Mouse (Mus musculus): ENCODE measurements at regions not wholly inside any gene's neighbourhood (a gene's known extent, or its start where the extent isn't known, plus 50 kb on each side); places are given as distances from the start of the nearest gene placed in this dataset.
A peak's percentile ranks its signal among the peaks of the same experiment; 100 is the strongest.
"Not testable (repeated sequence)": the region's sequence is repeated elsewhere in the genome, so short reads cannot be mapped to it uniquely, and the experiment has no call there.

DNA sequence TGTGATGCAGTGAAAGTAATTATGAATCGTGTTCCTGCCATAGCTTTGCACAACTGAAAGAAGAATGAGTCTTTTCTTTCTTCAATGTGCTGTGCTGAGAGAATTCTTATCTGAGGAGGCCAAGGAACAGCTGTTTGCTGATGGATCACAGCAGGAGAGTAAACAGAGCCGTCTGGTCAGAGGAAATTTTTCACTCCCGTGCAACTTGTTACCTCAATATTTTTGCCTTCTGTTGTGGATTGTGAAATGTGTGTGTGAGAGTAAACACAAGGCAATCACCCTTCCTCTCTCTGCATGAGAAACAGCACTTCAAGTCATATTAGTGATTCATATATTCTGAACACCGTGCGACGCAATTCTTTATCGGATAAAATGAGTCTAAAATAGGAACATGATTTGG is 171.9 kb downstream of the Epm2a start:
- DNase-seq (ENCODE audit: low spot score): no peak

DNA sequence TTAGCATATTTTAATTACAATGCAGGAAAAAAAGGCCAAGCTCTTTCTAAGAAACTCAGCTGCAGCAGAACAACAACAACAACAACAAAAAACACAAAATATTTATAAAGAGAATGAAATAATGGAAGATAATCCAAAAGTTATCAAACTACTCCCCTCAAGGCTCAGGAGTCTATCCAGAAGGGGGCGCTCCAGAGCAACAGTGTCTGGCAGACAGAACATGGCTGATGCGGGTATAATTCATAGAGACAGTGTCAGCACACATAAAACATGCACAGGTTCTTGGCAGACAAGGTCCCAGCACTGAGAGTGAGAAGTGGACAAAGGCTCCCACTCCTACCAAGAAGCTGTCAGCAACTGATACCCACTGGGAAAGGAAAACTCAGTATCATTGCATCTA is 173.9 kb downstream of the Epm2a start:
- DNase-seq (ENCODE audit: low spot score): peak; percentile 10

GRCm38 (mm10) chr10:11531343-11531742 is 188.1 kb downstream of the Epm2a start:
- DNase-seq (ENCODE audit: low spot score): no peak

- DNase-seq (ENCODE audit: low spot score): not testable (repeated sequence)
Observed at GRCm38 (mm10) chr10:11555376-11555775, 212.2 kb downstream of the Epm2a start.

- no peak for DNase-seq (ENCODE audit: low spot score)
Observed at GRCm38 (mm10) chr10:11570523-11571055, 227.4 kb downstream of the Epm2a start.

DNA sequence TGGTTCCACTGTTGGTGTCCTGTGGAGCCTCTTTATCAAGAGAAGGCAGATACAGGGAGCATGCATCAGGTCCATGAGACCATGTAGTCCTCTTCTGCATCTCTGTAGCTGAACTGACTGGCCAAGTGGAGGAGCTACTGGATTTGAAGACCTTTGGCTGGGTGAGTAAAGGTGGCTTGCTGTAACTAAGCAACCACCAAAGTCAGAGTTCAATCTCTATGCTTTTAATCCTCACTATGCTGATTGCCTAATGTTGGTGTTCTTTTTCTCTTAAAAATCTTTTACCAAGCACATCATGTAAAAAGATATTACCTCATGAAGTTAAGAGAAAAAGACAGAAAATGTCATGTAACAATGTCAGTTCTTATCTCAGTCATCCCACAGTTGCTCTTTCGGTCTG is 265.2 kb downstream of the Epm2a start:
- DNase-seq (ENCODE audit: low spot score): no peak

DNA sequence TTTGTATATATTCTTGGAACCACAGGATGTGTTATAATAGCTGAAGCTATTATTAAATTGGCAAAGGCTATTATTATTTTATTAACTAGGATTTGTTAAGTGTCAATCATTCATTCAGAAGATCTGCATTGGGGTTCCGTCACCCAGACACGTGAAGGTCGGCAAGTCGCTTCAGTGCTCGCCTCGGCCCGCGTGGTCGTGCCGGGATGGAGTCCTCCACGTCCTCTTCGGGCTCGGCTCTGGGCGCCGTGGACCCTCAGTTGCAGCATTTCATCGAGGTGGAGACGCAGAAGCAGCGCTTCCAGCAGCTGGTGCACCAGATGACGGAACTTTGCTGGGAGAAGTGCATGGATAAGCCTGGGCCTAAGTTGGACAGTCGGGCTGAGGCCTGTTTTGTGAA is 265.9 kb downstream of the Epm2a start:
- DNase-seq (ENCODE audit: low spot score): not testable (repeated sequence)

GRCm38 (mm10) chr10:11648151-11648550 is 304.9 kb downstream of the Epm2a start:
- no peak for DNase-seq (ENCODE audit: low spot score)

- no peak for DNase-seq (ENCODE audit: low spot score)
Observed at GRCm38 (mm10) chr10:11660056-11660770, 317.0 kb downstream of the Epm2a start.

- no peak for DNase-seq (ENCODE audit: low spot score)
Observed at GRCm38 (mm10) chr10:11661660-11662250, 318.6 kb downstream of the Epm2a start.

DNA sequence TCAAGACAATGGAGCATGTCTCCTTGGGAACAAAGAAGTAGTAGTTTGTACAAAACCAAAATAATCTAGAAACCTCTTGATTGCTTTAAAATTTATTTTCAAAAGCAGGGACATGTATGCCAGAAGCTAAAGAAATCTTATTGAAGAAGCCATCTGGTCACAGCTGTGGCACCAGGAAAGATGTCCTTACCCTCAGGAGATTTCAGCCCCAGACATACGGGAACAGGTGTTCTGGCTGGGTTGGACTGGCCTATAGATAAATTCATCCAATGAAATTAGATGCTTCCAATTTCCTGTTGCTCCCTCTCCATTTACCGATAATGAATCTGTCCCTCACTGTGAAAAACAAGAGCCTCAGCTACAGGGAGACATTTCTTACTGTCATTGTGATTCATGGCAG is 366.5 kb downstream of the Epm2a start:
- DNase-seq (ENCODE audit: low spot score): no peak

DNA sequence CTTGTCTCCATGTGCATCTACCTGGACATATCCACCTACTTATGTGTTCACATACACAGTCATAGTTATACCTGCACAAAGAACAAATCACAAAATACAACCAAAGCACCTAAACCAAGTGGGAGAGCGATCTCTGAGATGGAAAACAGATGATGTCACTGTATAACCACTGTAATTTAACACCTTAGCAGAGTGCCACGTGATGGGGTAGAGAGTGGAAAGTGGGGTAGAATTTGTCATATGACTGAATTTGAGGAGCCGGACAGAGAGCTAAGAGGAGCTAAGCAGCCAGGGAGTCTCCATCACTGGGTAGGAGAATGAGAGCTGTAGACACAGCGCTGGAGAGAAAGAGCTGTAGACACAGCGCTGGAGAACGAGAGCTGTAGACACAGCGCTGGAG is 381.6 kb downstream of the Epm2a start:
- no peak for DNase-seq (ENCODE audit: low spot score)

- DNase-seq (ENCODE audit: low spot score): no peak
Observed at GRCm38 (mm10) chr10:11729536-11729935, 386.3 kb downstream of the Epm2a start.

DNA sequence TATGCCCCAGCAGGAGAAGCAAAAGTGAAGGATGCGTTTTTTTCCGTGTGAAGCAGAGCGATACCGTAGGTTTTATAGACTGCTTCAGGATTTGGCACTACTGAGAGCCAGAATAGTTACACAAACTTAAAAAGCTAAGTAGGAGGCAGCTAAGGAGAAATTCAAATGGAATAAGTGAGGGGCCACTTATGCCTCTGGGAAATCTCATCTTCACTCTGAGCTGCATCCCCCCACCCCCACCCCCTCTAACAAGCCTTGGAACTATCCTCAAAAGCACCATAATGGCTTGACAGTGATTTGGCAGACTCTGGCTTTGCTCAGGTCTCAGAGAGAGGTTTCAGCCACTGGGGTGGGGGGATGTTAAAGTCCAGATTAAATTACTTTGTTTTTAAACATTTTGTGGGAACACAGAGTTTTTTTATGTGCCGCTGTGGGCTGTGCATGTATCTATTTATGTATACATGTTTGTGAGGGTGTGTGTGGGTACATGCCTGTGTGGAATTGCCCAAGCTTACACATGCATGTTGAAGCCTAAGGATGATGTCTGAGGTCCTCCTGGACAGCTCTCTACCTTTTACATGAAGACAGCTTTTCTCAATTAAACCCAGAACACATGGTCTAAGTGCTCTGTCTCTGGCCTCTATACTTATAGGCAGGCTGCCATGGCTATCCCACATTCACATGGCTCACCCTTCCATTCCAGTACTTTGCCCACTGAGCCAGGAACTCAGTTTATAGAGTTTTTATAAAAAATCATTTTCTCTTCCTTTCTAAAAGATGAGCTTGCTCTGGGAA is 396.6 kb downstream of the Epm2a start:
- DNase-seq (ENCODE audit: low spot score): no peak

GRCm38 (mm10) chr10:11745587-11745986 is 402.4 kb downstream of the Epm2a start:
- DNase-seq (ENCODE audit: low spot score): no peak

DNA sequence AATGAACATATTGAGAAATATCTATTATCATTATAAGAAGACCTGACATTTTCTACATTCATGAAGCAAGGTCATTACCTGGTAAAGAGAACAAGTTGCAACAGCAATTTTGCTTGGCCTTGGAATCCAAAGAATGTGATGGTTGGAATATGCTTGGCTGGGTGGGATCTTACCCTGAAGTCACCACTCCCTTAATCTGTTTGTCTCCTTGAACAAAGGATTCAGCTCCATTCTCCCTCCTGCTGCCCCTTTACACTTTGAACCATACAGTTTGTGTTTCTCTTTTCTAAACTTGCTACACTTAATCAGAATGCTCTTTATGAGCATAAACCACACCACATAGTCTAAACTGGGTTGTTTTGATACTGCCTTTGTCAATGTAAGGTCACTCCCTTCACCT is 403.8 kb downstream of the Epm2a start:
- DNase-seq (ENCODE audit: low spot score): no peak

DNA sequence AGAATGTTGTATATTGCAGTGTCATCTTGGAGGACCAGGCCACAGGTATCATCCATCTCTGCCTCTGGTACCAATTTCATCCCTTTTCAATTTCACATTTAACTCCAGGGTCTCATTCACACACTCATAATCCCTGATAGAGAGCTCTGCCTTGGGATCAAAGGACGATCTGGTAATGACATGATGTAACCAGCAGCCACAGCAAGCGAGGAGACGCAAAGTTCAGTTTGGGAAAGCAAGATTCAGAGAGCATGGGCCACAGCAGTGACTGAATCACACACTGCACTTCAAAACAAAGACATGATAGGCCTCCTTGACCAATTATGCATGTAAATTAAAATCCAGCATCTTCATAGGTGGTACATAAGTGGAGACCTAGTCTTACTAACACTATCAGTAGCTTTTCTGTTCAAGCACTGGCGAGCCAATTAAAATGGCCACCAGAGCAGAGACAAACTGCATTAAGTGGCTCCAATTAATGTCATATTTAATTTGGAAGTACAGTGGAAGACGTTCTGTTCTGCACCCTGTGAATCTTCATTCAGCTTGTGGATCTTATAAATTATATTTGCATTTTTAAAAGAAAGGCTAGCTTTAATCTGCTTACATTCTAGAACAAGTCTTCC is 412.0 kb downstream of the Epm2a start:
- no peak for DNase-seq (ENCODE audit: low spot score)

GRCm38 (mm10) chr10:11777894-11778293 is 434.7 kb downstream of the Epm2a start:
- DNase-seq (ENCODE audit: low spot score): no peak

GRCm38 (mm10) chr10:11780302-11780701 is 437.1 kb downstream of the Epm2a start:
- DNase-seq (ENCODE audit: low spot score): no peak

DNA sequence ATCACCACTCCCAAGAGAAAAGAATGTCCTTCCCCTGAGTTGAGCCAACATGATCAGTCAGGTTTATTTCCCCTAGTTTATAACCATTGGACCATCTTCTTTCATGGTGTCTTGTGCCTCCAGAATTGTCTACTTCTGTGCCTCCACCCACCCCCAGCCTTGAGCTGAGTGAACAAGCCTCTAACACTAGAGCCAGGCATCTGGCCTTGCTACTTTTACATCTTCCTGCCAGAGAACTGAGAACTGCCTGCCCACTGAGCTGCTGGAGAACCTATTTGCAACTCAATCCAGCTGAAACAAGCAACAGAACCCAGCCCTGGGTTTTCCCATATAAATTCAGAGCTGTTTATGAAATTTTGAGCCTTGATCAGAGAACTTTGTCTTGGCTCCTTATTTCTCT is 444.0 kb downstream of the Epm2a start:
- DNase-seq (ENCODE audit: low spot score): no peak

DNA sequence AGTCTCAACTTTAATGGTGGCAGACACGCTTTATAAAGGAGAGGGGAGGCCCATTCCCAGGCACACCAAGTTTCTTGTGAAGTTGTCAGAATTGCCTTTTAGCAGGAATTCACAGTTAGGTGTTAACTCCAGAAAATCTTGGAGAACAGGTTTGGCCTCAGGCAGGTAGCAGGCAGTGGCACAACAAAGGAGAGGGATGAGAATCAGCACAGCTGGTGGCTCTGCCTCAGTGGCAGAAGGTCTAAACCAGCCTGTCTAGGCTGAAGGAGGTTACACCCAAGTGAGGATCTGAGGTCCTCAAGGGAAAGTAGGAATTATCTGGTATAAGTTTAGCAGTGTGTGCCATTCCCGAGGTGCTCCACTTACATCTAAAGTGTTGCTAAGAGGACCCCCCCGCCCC is 456.3 kb downstream of the Epm2a start:
- no peak for DNase-seq (ENCODE audit: low spot score)
